Mouse (Mus musculus): Measurements from ENCODE around the gene Pcgf2. TPM values are rescaled to one million over a fixed set of nuclear protein-coding genes. Genes with fewer than 3 reads are reported as not detected.

The Pcgf2 gene
- total and polyA plus RNA-seq, 2 experiments from 2014 or later: 16.7 to 19.6 TPM

DNA sequence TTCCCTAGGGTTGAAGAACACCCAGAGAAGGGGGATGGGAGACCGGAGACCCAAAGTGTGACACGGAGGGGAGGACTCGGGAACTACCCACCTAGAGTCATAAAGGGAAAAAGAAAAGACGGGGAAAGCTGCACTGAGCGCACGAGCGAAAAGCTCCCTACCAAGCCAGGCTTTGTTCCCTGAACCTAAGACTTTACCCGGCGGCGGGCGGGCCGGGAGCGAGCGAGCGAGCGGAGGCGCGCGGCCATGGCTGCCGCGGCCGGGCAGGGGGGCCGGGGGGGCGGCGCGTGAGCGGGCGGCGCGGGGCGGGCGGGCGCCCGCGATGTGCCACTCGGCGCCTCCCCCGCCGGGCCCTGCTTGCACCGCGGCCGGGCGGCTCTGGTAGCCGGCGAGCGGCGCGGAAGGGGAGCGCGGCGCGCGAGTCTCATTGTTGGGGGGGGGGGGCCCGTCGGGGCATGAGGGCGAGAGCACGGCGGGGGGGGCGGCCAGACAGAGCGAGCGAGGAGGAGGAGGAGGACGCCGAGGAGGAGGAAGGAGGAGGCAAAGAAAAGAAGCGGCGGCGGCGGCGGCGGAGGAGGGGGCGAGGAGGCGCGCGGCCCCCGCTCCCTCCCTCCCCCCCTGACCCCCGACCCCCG, 37.3 kb downstream of the Pcgf2 start, which contains the start of gene Mllt6:
Gene Mllt6, plus strand, starts transcription at position 522 of the 635 bp plus-strand sequence.
- ATAC-seq (ENCODE audit: low FRiP score) (peak; percentile 55; the same call in 1 of the 2 replicates), DNase-seq (ENCODE audit: low spot score) (peak; percentile 89)
- TF ChIP-seq CTCF (IDR thresholded peaks at IDR 0.05): no peak
- Histone ChIP-seq H3K4me2 (ENCODE audit: low read depth, low read length, poor library complexity, severe bottlenecking) (peak within 1 kb of the TSS; percentile 84), H3K4me1 (ENCODE audit: insufficient read depth, low read length) (peaks cover 7% of the 10 kb centered on the region; the same call in 1 of the 2 replicates), H3K27me3 (ENCODE audit: insufficient read depth, low read length) (peaks cover 7% of the 10 kb centered on the region; the same call in 1 of the 2 replicates), H3K9me3 (ENCODE audit: low read length) (no peaks in the 10 kb centered on the region), H3K36me3 (ENCODE audit: insufficient read depth, low read length) (peaks cover 2% of the 10 kb centered on the region), H3K9ac (replicated peaks; ENCODE audit: low read length, poor library complexity, severe bottlenecking) (peak within 1 kb of the TSS; percentile 79), H3K4me3 (ENCODE audit: low read depth, low read length) (peak within 1 kb of the TSS; percentile 82), H3K27ac (ENCODE audit: low read depth, low read length) (peak within 1 kb of the TSS; percentile 55)
- under 1% methylated on average over 38 of the region's 76 CpGs for WGBS

- DNase-seq (ENCODE audit: low spot score): no peak
- ATAC-seq (ENCODE audit: low FRiP score): no peak
Observed at GRCm38 (mm10) chr11:97662207-97662892, 37.9 kb downstream of the Pcgf2 start.

DNA sequence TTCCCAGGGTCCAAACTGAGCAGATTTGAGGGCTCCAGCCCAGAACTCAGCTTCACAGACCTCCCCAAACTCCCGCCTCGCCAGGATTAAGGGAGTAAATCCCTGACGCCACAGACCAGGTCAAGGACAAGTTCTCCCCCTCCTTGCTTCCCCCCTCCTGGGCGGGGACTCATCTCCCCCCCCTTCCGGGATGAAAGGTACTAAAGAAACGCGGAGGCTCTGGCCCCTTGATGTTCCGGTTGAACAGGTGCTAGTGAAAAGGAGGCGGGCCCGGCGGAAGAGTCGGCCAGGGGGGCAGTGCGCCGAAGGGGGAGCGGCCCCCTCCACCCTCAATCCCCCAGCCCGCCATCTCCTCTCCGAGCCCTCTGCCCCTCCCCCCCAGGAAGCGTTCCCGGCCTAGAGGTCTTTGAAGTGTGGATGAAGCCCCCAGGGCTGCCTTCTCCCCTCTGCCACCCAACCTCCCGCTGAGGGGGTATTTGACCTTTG, 38.6 kb downstream of the Pcgf2 start:
- H3K4me3 ChIP-seq (ENCODE audit: low read depth, low read length): peak overlapping the region; percentile 17; the same call in 1 of the 2 replicates
- TF ChIP-seq CTCF (IDR thresholded peaks at IDR 0.05): no peak
- H3K36me3 ChIP-seq (ENCODE audit: insufficient read depth, low read length): no peaks in the 10 kb centered on the region
- H3K27me3 ChIP-seq (ENCODE audit: insufficient read depth, low read length): peaks cover 7% of the 10 kb centered on the region; the same call in 1 of the 2 replicates
- no peak overlapping the region for H3K9ac ChIP-seq (replicated peaks; ENCODE audit: low read length, poor library complexity, severe bottlenecking)
- no peaks in the 10 kb centered on the region for H3K9me3 ChIP-seq (ENCODE audit: low read length)
- DNase-seq (ENCODE audit: low spot score): no peak
- ATAC-seq (ENCODE audit: low FRiP score): no peak
- H3K27ac ChIP-seq (ENCODE audit: low read depth, low read length): no peak overlapping the region
- under 1% methylated on average over 20 of the region's 20 CpGs for WGBS
- H3K4me1 ChIP-seq (ENCODE audit: insufficient read depth, low read length): peaks cover 7% of the 10 kb centered on the region; the same call in 1 of the 2 replicates
- H3K4me2 ChIP-seq (ENCODE audit: low read depth, low read length, poor library complexity, severe bottlenecking): peak overlapping the region; percentile 32

More at GRCm38 (mm10) chr11:97662207-97662892, 37.9 kb downstream of the Pcgf2 start:
- Histone ChIP-seq H3K9ac (replicated peaks; ENCODE audit: low read length, poor library complexity, severe bottlenecking) (no peak overlapping the region), H3K4me2 (ENCODE audit: low read depth, low read length, poor library complexity, severe bottlenecking) (peak overlapping the region; percentile 84), H3K27me3 (ENCODE audit: insufficient read depth, low read length) (peaks cover 7% of the 10 kb centered on the region; the same call in 1 of the 2 replicates), H3K9me3 (ENCODE audit: low read length) (no peaks in the 10 kb centered on the region), H3K4me1 (ENCODE audit: insufficient read depth, low read length) (peaks cover 7% of the 10 kb centered on the region; the same call in 1 of the 2 replicates), H3K27ac (ENCODE audit: low read depth, low read length) (no peak overlapping the region), H3K4me3 (ENCODE audit: low read depth, low read length) (peak overlapping the region; percentile 82), H3K36me3 (ENCODE audit: insufficient read depth, low read length) (no peaks in the 10 kb centered on the region)
- 3% methylated on average over 21 of the region's 21 CpGs for WGBS
- TF ChIP-seq CTCF (IDR thresholded peaks at IDR 0.05): no peak

DNA sequence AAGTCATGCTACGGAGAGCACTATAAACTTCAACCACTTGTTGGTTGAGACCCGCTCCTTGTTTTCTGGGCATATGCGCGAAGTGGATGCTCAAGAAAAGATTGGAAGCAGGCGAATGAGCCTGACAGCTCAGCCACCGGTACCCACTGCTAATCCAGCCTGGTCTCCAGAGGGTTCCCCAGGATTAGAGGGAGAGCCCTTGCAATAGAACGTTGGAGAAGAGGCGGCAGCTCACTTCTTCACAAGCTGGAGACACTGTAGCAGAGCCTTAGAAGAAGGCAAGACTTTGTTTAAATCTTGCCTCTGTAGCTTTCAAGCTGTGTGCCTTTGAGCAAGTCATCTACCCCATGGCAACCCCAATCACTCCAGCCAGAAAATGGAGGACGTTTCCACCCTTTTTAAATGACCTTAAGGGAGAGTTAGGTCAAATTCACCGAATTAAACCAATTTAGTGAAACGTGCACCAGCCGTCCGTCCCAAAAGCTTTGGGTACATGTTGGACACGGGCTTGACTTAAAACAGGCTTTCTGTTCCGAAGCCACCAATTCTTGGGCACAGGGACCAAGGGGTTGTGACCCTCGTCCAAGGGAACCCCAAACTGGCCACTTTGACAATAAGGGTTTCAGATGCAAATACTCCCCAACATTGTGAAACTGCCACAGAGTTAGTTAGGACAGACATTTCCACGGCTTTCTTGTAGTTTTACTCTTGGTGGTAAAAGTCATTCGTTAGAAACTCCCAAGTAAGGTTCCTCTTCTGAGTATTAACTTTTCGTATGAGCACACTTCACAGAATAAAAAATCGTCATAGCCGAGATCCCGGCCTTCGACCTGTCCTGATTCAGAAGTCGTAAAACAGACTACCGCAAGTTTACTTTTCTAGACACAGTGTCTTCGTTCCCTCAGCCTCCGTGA, 39.3 kb downstream of the Pcgf2 start:
- peak overlapping the region; percentile 64 for H3K4me3 ChIP-seq (ENCODE audit: low read depth, low read length)
- peak overlapping the region; percentile 64 for H3K9ac ChIP-seq (replicated peaks; ENCODE audit: low read length, poor library complexity, severe bottlenecking)
- DNase-seq (ENCODE audit: low spot score) (no peak), ATAC-seq (ENCODE audit: low FRiP score) (no peak)
- no peak for TF ChIP-seq CTCF (IDR thresholded peaks at IDR 0.05)
- 2% methylated on average over 27 of the region's 27 CpGs for WGBS
- H3K4me2 ChIP-seq (ENCODE audit: low read depth, low read length, poor library complexity, severe bottlenecking): peak overlapping the region; percentile 83
- no peaks in the 10 kb centered on the region for H3K36me3 ChIP-seq (ENCODE audit: insufficient read depth, low read length)
- H3K9me3 ChIP-seq (ENCODE audit: low read length): no peaks in the 10 kb centered on the region
- H3K27me3 ChIP-seq (ENCODE audit: insufficient read depth, low read length): peaks cover 7% of the 10 kb centered on the region; the same call in 1 of the 2 replicates
- H3K4me1 ChIP-seq (ENCODE audit: insufficient read depth, low read length): peaks cover 7% of the 10 kb centered on the region; the same call in 1 of the 2 replicates
- no peak overlapping the region for H3K27ac ChIP-seq (ENCODE audit: low read depth, low read length)

DNA sequence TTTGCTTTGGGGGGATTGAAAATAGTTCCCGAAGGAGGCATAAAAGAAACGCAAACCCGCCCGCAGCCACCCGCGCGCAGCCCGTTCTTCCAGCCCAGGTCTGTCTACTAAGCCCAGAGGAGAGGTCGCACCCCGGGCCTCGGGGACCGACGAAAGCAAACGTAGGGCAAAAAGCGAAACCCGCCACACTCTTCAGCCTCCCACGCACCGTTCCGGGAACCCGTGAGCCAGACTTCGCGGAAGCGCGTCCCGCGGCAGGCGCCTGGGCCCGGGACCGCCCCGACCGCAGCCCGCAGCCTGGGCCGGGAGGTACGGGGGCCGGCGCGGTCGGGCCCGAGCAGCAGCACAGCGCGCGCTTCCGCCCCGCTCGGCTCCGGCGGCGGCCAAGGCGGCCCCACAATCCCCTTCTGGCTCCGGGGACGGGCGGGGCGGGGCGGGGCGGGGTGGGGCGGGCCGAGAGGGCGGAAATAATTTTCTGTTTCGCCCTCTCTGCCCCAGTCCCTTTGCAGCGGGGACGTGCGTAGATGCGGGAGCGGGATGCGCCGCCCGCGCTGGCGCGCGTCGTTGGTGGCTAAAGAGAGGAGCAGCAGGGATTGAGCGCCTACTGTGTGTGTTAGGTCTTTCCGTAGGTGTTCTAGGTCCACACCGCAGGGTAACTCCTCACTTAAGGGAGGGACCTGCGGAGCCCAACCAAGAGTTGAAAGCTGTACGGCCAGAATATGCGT, 40.1 kb downstream of the Pcgf2 start:
- Histone ChIP-seq H3K4me2 (ENCODE audit: low read depth, low read length, poor library complexity, severe bottlenecking) (peak overlapping the region; percentile 83), H3K9me3 (ENCODE audit: low read length) (no peaks in the 10 kb centered on the region), H3K36me3 (ENCODE audit: insufficient read depth, low read length) (no peaks in the 10 kb centered on the region), H3K9ac (replicated peaks; ENCODE audit: low read length, poor library complexity, severe bottlenecking) (peak overlapping the region; percentile 64), H3K27ac (ENCODE audit: low read depth, low read length) (peak overlapping the region; percentile 65), H3K4me3 (ENCODE audit: low read depth, low read length) (peak overlapping the region; percentile 64), H3K27me3 (ENCODE audit: insufficient read depth, low read length) (peaks cover 7% of the 10 kb centered on the region; the same call in 1 of the 2 replicates), H3K4me1 (ENCODE audit: insufficient read depth, low read length) (peaks cover 7% of the 10 kb centered on the region; the same call in 1 of the 2 replicates)
- TF ChIP-seq CTCF (IDR thresholded peaks at IDR 0.05): no peak
- 0% methylated on average over 56 of the region's 78 CpGs for WGBS
- ATAC-seq (ENCODE audit: low FRiP score) (peak; percentile 69), DNase-seq (ENCODE audit: low spot score) (peak; percentile 75)

Measured in midbrain, postnatal 0 days (tissue).